Mouse (Mus musculus): Measurements from ENCODE around the gene Cdkal1. TPM values are rescaled to one million over a fixed set of nuclear protein-coding genes. Genes with fewer than 3 reads are reported as not detected.

Gene Cdkal1
- polyA plus RNA-seq, 1 experiment: 5.6 TPM

GRCm38 (mm10) chr13:29169356-29169755, 686.1 kb downstream of the Cdkal1 start:
- Histone ChIP-seq H3K27me3 (ENCODE audit: control insufficient read depth, insufficient read depth, insufficient read length) (no peaks in the 10 kb centered on the region), H3ac (ENCODE audit: control insufficient read depth, insufficient read length) (no peak overlapping the region), H3K4me2 (ENCODE audit: low read depth) (no peak overlapping the region), H3K79me2 (ENCODE audit: control insufficient read depth, insufficient read depth) (no peaks in the 10 kb centered on the region), H3K4me3 (no peak overlapping the region), H3K36me3 (ENCODE audit: control insufficient read depth, insufficient read depth) (no peaks in the 10 kb centered on the region)
- TF ChIP-seq SRF (IDR thresholded peaks at IDR 0.05; ENCODE audit: control insufficient read depth, insufficient read length, low read depth) (no peak), CEBPB (IDR thresholded peaks at IDR 0.05; ENCODE audit: insufficient read depth, poor library complexity, severe bottlenecking) (no peak), MAX (IDR thresholded peaks at IDR 0.05; ENCODE audit: low read depth) (no peak), TCF3 (IDR thresholded peaks at IDR 0.05; ENCODE audit: insufficient read length, low read depth) (no peak), E2F4 (IDR thresholded peaks at IDR 0.05; ENCODE audit: insufficient read depth) (no peak), MYOD1 (IDR thresholded peaks at IDR 0.05; ENCODE audit: control insufficient read depth in 1 of 3, insufficient read length in 2 of 3, low read depth in 2 of 3) (no peak), POLR2AphosphoS2 (IDR thresholded peaks at IDR 0.05; ENCODE audit: insufficient read length, low read depth) (no peak), POLR2A (IDR thresholded peaks at IDR 0.05; ENCODE audit: insufficient read length, low read depth) (no peak), TCF12 (IDR thresholded peaks at IDR 0.05; ENCODE audit: insufficient read depth, poor library complexity, severe bottlenecking) (no peak), USF1 (IDR thresholded peaks at IDR 0.05; ENCODE audit: low read depth) (no peak)

GRCm38 (mm10) chr13:29164845-29165524, 690.5 kb downstream of the Cdkal1 start:
- H3K4me2 ChIP-seq (ENCODE audit: low read depth): peak overlapping the region; percentile 7
- no peaks in the 10 kb centered on the region for H3K79me2 ChIP-seq (ENCODE audit: control insufficient read depth, insufficient read depth)
- H3K4me3 ChIP-seq: no peak overlapping the region
- H3K36me3 ChIP-seq (ENCODE audit: control insufficient read depth, insufficient read depth): no peaks in the 10 kb centered on the region
- no peak overlapping the region for H3ac ChIP-seq (ENCODE audit: control insufficient read depth, insufficient read length)
- no peak for TF ChIP-seq POLR2A (IDR thresholded peaks at IDR 0.05; ENCODE audit: insufficient read length, low read depth)
- no peak for TF ChIP-seq TCF3 (IDR thresholded peaks at IDR 0.05; ENCODE audit: insufficient read length, low read depth)
- TF ChIP-seq E2F4 (IDR thresholded peaks at IDR 0.05; ENCODE audit: insufficient read depth): no peak
- no peak for TF ChIP-seq REST (IDR thresholded peaks at IDR 0.05; ENCODE audit: insufficient read depth, insufficient read length)
- TF ChIP-seq USF1 (IDR thresholded peaks at IDR 0.05; ENCODE audit: low read depth): no peak
- no peak for TF ChIP-seq MYOD1 (IDR thresholded peaks at IDR 0.05; ENCODE audit: control insufficient read depth in 1 of 3, insufficient read length in 2 of 3, low read depth in 2 of 3)
- no peaks in the 10 kb centered on the region for H3K27me3 ChIP-seq (ENCODE audit: control insufficient read depth, insufficient read depth, insufficient read length)

DNA sequence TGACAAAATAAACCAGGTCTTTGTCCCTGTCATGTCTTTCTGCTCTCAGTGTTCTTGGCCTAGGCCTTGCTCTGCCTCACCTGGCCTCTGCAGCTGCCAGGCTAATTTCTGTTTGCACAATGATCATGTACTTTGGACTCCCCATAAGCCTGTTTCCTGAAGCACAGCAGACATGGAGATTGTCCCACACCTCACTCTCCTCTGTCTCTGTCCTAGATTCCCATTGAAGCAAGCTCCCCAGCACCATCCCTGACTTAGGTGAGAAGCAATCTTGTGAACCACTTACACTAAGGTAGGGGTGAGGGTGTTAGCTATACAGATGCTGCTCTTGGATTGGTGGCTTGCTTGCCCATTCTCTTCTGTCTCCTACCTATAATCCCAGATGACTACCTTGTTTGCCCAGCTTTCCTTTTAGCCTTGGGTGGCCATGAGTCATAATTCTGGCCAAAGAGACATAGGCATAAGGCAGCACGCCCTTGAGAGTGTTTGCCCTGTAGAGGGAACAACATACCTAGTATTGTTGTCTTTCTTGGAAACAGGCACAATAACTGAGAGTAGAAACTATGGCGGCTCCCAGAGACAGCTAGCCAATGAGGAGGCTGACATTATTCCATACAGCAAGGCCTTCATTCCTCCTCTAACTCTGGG, 692.5 kb downstream of the Cdkal1 start:
- Histone ChIP-seq H3K27me3 (ENCODE audit: control insufficient read depth, insufficient read depth, insufficient read length) (no peaks in the 10 kb centered on the region), H3K4me2 (ENCODE audit: low read depth) (no peak overlapping the region), H3K79me2 (ENCODE audit: control insufficient read depth, insufficient read depth) (no peaks in the 10 kb centered on the region), H3K36me3 (ENCODE audit: control insufficient read depth, insufficient read depth) (no peaks in the 10 kb centered on the region), H3K4me3 (no peak overlapping the region), H3ac (ENCODE audit: control insufficient read depth, insufficient read length) (no peak overlapping the region)
- no peak for TF ChIP-seq SRF (IDR thresholded peaks at IDR 0.05; ENCODE audit: control insufficient read depth, insufficient read length, low read depth)

GRCm38 (mm10) chr13:29162444-29162843, 693.0 kb downstream of the Cdkal1 start:
- no peak overlapping the region for H3K4me3 ChIP-seq
- no peak overlapping the region for H3ac ChIP-seq (ENCODE audit: control insufficient read depth, insufficient read length)
- peak overlapping the region; percentile 21 for H3K4me2 ChIP-seq (ENCODE audit: low read depth)
- H3K36me3 ChIP-seq (ENCODE audit: control insufficient read depth, insufficient read depth): no peaks in the 10 kb centered on the region
- H3K27me3 ChIP-seq (ENCODE audit: control insufficient read depth, insufficient read depth, insufficient read length): no peaks in the 10 kb centered on the region
- H3K79me2 ChIP-seq (ENCODE audit: control insufficient read depth, insufficient read depth): no peaks in the 10 kb centered on the region
- TF ChIP-seq TCF3 (IDR thresholded peaks at IDR 0.05; ENCODE audit: insufficient read length, low read depth) (peak; percentile 72), MAX (IDR thresholded peaks at IDR 0.05; ENCODE audit: low read depth) (no peak), TCF12 (IDR thresholded peaks at IDR 0.05; ENCODE audit: insufficient read depth, poor library complexity, severe bottlenecking) (peak; percentile 81), POLR2AphosphoS2 (IDR thresholded peaks at IDR 0.05; ENCODE audit: insufficient read length, low read depth) (no peak), REST (IDR thresholded peaks at IDR 0.05; ENCODE audit: insufficient read depth, insufficient read length) (no peak), E2F4 (IDR thresholded peaks at IDR 0.05; ENCODE audit: insufficient read depth) (no peak), POLR2A (IDR thresholded peaks at IDR 0.05; ENCODE audit: insufficient read length, low read depth) (no peak), SRF (IDR thresholded peaks at IDR 0.05; ENCODE audit: control insufficient read depth, insufficient read length, low read depth) (peak; percentile 7), MYOG (IDR thresholded peaks at IDR 0.05; ENCODE audit: control insufficient read depth in 1 of 3, insufficient read depth in 1 of 3, insufficient read length in 2 of 3, low read depth in 2 of 3) (peak; percentile 91 to 98 (median 91)), USF1 (IDR thresholded peaks at IDR 0.05; ENCODE audit: low read depth) (no peak), MYOD1 (IDR thresholded peaks at IDR 0.05; ENCODE audit: control insufficient read depth in 1 of 3, insufficient read length in 2 of 3, low read depth in 2 of 3) (peak; percentile 41 to 91 (median 90)), CEBPB (IDR thresholded peaks at IDR 0.05; ENCODE audit: insufficient read depth, poor library complexity, severe bottlenecking) (no peak)

DNA sequence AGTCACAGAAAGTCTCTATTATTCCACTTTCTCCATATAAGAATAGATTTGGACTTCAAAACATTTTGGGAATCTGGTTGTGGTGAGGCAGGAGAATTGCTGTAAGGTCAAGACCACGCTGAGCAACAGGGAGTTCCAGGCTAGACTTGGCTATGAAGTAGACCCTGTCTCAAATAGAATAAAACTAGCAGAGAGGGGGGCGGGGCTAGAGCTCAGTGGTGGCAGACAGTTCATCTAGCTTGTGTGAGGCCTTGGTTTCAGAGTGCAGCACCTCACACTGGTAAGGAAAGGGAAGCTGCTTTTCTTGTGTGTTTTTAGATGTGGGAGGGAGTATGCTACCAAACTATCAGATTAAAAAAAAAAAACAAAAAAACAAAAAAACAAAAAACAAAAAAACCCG, 694.0 kb downstream of the Cdkal1 start:
- Histone ChIP-seq H3ac (ENCODE audit: control insufficient read depth, insufficient read length) (no peak overlapping the region), H3K4me3 (no peak overlapping the region), H3K4me2 (ENCODE audit: low read depth) (no peak overlapping the region), H3K36me3 (ENCODE audit: control insufficient read depth, insufficient read depth) (no peaks in the 10 kb centered on the region), H3K27me3 (ENCODE audit: control insufficient read depth, insufficient read depth, insufficient read length) (no peaks in the 10 kb centered on the region), H3K79me2 (ENCODE audit: control insufficient read depth, insufficient read depth) (no peaks in the 10 kb centered on the region)
- TF ChIP-seq USF1 (IDR thresholded peaks at IDR 0.05; ENCODE audit: low read depth) (no peak), POLR2AphosphoS2 (IDR thresholded peaks at IDR 0.05; ENCODE audit: insufficient read length, low read depth) (no peak), MYOG (IDR thresholded peaks at IDR 0.05; ENCODE audit: control insufficient read depth in 1 of 3, insufficient read depth in 1 of 3, insufficient read length in 2 of 3, low read depth in 2 of 3) (no peak), MAX (IDR thresholded peaks at IDR 0.05; ENCODE audit: low read depth) (no peak), TCF12 (IDR thresholded peaks at IDR 0.05; ENCODE audit: insufficient read depth, poor library complexity, severe bottlenecking) (no peak), REST (IDR thresholded peaks at IDR 0.05; ENCODE audit: insufficient read depth, insufficient read length) (no peak), CEBPB (IDR thresholded peaks at IDR 0.05; ENCODE audit: insufficient read depth, poor library complexity, severe bottlenecking) (no peak), SRF (IDR thresholded peaks at IDR 0.05; ENCODE audit: control insufficient read depth, insufficient read length, low read depth) (no peak), POLR2A (IDR thresholded peaks at IDR 0.05; ENCODE audit: insufficient read length, low read depth) (no peak), MYOD1 (IDR thresholded peaks at IDR 0.05; ENCODE audit: control insufficient read depth in 1 of 3, insufficient read length in 2 of 3, low read depth in 2 of 3) (no peak), TCF3 (IDR thresholded peaks at IDR 0.05; ENCODE audit: insufficient read length, low read depth) (no peak), E2F4 (IDR thresholded peaks at IDR 0.05; ENCODE audit: insufficient read depth) (no peak)

All from myocyte (in vitro differentiated cells).